Mouse (Mus musculus) ES-Bruce4 (cell line): ENCODE measurements around the gene Camkmt. TPM values are rescaled to one million over a fixed set of nuclear protein-coding genes. Genes with fewer than 3 reads are reported as not detected.

Source experiments
- H3K27ac ChIP-seq: 2 replicates; pipeline ENCODE4 v1.5.1; 2012; ENCODE audit warnings: low read length, inconsistent platforms; ENCODE audit not compliant: insufficient read depth
- H3K27me3 ChIP-seq: 2 replicates; pipeline ENCODE4 v1.6.1; 2012; ENCODE audit warnings: mild to moderate bottlenecking, low read length, inconsistent platforms; ENCODE audit not compliant: control insufficient read depth, poor library complexity, insufficient read depth, severe bottlenecking
- H3K36me3 ChIP-seq: 2 replicates; pipeline ENCODE4 v1.6.1; 2012; ENCODE audit warnings: inconsistent platforms, mild to moderate bottlenecking, low read length, moderate library complexity; ENCODE audit not compliant: control insufficient read depth, poor library complexity, insufficient read depth, severe bottlenecking
- H3K4me1 ChIP-seq: one replicate; pipeline ENCODE4 v1.8.1; 2011; ENCODE audit warnings: low read length; ENCODE audit not compliant: control insufficient read depth, insufficient read depth
- H3K4me3 ChIP-seq: 2 replicates; pipeline ENCODE4 v1.5.1; 2011; ENCODE audit warnings: low read depth, mild to moderate bottlenecking, low read length
- H3K9ac ChIP-seq: 2 replicates; pipeline ENCODE4 v1.6.1; 2012; ENCODE audit warnings: low read depth, mild to moderate bottlenecking, inconsistent platforms; ENCODE audit not compliant: poor library complexity, severe bottlenecking
- H3K9me3 ChIP-seq: replicated peaks from 2 replicates; pipeline ENCODE4 v1.6.1; 2012; ENCODE audit warnings: mild to moderate bottlenecking, low read length, inconsistent platforms; ENCODE audit not compliant: control insufficient read depth, poor library complexity, insufficient read depth, severe bottlenecking
- CTCF ChIP-seq: IDR thresholded peaks from one replicate; pipeline ENCODE4 v1.8.1; 2011; ENCODE audit warnings: low read depth, low read length
- EP300 ChIP-seq: IDR thresholded peaks from 2 replicates; pipeline ENCODE4 v1.6.1; 2011; ENCODE audit warnings: low read depth, low read length; ENCODE audit not compliant: insufficient read depth
- POLR2A ChIP-seq: IDR thresholded peaks from one replicate; pipeline ENCODE4 v1.8.1; 2011; ENCODE audit warnings: low read length; ENCODE audit not compliant: insufficient read depth
- polyA plus RNA-seq: library from polyadenylated mRNA; stranded (reverse); fragments of >200 nt; gene quantifications from 2 replicates; pipeline ENCODE4 v1.2.4, GENCODE M21; 2011; ENCODE audit warnings: low read depth; ENCODE audit not compliant: missing spikeins, insufficient read depth, insufficient read length

Camkmt gene
- polyA plus RNA-seq, 1 experiment, result 3.7 TPM

GRCm38 (mm10) chr17:85382344-85382743 lies 292.0 kb downstream of the Camkmt start:
- Histone ChIP-seq H3K36me3 (no peaks in the 10 kb centered on the region), H3K9ac (no peak overlapping the region), H3K4me3 (no peak overlapping the region), H3K4me1 (no peaks in the 10 kb centered on the region), H3K9me3 (no peaks in the 10 kb centered on the region), H3K27ac (no peak overlapping the region), H3K27me3 (no peaks in the 10 kb centered on the region)
- TF ChIP-seq POLR2A (no peak), CTCF (no peak), EP300 (no peak)

- no peaks in the 10 kb centered on the region for H3K4me1 ChIP-seq
- H3K9me3 ChIP-seq, result no peaks in the 10 kb centered on the region
- H3K27ac ChIP-seq, result no peak overlapping the region
- TF ChIP-seq CTCF, result no peak
- no peak for TF ChIP-seq POLR2A
- no peaks in the 10 kb centered on the region for H3K27me3 ChIP-seq
- no peak overlapping the region for H3K9ac ChIP-seq
- H3K4me3 ChIP-seq, result no peak overlapping the region
- H3K36me3 ChIP-seq, result no peaks in the 10 kb centered on the region
Observed at GRCm38 (mm10) chr17:85382906-85383305, 292.6 kb downstream of the Camkmt start.

- TF ChIP-seq POLR2A (no peak), CTCF (no peak), EP300 (no peak)
- H3K9ac ChIP-seq, result no peak overlapping the region
- H3K4me3 ChIP-seq, result no peak overlapping the region
- no peaks in the 10 kb centered on the region for H3K36me3 ChIP-seq
- H3K27me3 ChIP-seq, result no peaks in the 10 kb centered on the region
- no peaks in the 10 kb centered on the region for H3K4me1 ChIP-seq
- no peak overlapping the region for H3K27ac ChIP-seq
- no peaks in the 10 kb centered on the region; the same call in 1 of the 2 replicates for H3K9me3 ChIP-seq
Observed at GRCm38 (mm10) chr17:85393091-85393890, 302.9 kb downstream of the Camkmt start.

- H3K9me3 ChIP-seq, result no peaks in the 10 kb centered on the region; the same call in 1 of the 2 replicates
- H3K9ac ChIP-seq, result no peak overlapping the region
- H3K4me3 ChIP-seq, result no peak overlapping the region
- no peaks in the 10 kb centered on the region for H3K36me3 ChIP-seq
- no peaks in the 10 kb centered on the region for H3K27me3 ChIP-seq
- H3K27ac ChIP-seq, result no peak overlapping the region
- no peaks in the 10 kb centered on the region for H3K4me1 ChIP-seq
- TF ChIP-seq POLR2A (no peak), EP300 (no peak), CTCF (no peak)
Observed at GRCm38 (mm10) chr17:85393891-85394321, 303.6 kb downstream of the Camkmt start.

- Histone ChIP-seq H3K9me3 (no peaks in the 10 kb centered on the region; the same call in 1 of the 2 replicates), H3K9ac (no peak overlapping the region), H3K36me3 (no peaks in the 10 kb centered on the region), H3K4me1 (no peaks in the 10 kb centered on the region), H3K4me3 (no peak overlapping the region), H3K27ac (no peak overlapping the region), H3K27me3 (no peaks in the 10 kb centered on the region)
- TF ChIP-seq EP300, result no peak
- no peak for TF ChIP-seq CTCF
- no peak for TF ChIP-seq POLR2A
Observed at GRCm38 (mm10) chr17:85395502-85395901, 305.1 kb downstream of the Camkmt start.

GRCm38 (mm10) chr17:85400751-85401150 lies 310.4 kb downstream of the Camkmt start:
- no peak for TF ChIP-seq POLR2A
- TF ChIP-seq EP300, result no peak
- TF ChIP-seq CTCF, result no peak
- no peaks in the 10 kb centered on the region for H3K4me1 ChIP-seq
- H3K9ac ChIP-seq, result no peak overlapping the region
- no peaks in the 10 kb centered on the region for H3K9me3 ChIP-seq
- H3K4me3 ChIP-seq, result no peak overlapping the region
- no peak overlapping the region for H3K27ac ChIP-seq
- H3K27me3 ChIP-seq, result no peaks in the 10 kb centered on the region
- no peaks in the 10 kb centered on the region for H3K36me3 ChIP-seq
